Mouse (Mus musculus) hindbrain, embryonic 12.5 days (tissue): ENCODE results near the gene Erfe. TPM values are rescaled to one million over a fixed set of nuclear protein-coding genes. Genes with fewer than 3 reads are reported as not detected.

Source experiments
- ATAC-seq: fragments of 200-750 bp; cut with Nextera tagmentation; 2 replicates; pipeline ENCODE4 v1.8.0; 2017; ENCODE audit warnings: moderate TSS enrichment; ENCODE audit not compliant: low FRiP score
- H3K27ac ChIP-seq: fragments of 300-500 bp; sonication (generic); 2 replicates; pipeline ENCODE4 v1.5.1; 2016; ENCODE audit warnings: mild to moderate bottlenecking
- H3K27me3 ChIP-seq: fragments of 300-500 bp; sonication (generic); 2 replicates; pipeline ENCODE4 v1.6.1; 2016; ENCODE audit warnings: mild to moderate bottlenecking
- H3K36me3 ChIP-seq: fragments of 300-500 bp; sonication (generic); 2 replicates; pipeline ENCODE4 v1.6.1; 2016; ENCODE audit warnings: mild to moderate bottlenecking
- H3K4me1 ChIP-seq: fragments of 300-500 bp; sonication (generic); 2 replicates; pipeline ENCODE4 v1.6.1; 2016
- H3K4me2 ChIP-seq: fragments of 300-500 bp; sonication (generic); replicated peaks from 2 replicates; pipeline ENCODE4 v1.6.1; 2016; ENCODE audit warnings: mild to moderate bottlenecking
- H3K4me3 ChIP-seq: fragments of 300-500 bp; sonication (generic); 2 replicates; pipeline ENCODE4 v1.5.1; 2016; ENCODE audit warnings: mild to moderate bottlenecking
- H3K9ac ChIP-seq: fragments of 300-500 bp; sonication (generic); 2 replicates; pipeline ENCODE4 v1.6.1; 2016; ENCODE audit warnings: mild to moderate bottlenecking, moderate library complexity
- H3K9me3 ChIP-seq: fragments of 300-500 bp; sonication (generic); replicated peaks from 2 replicates; pipeline ENCODE4 v1.6.1; 2016; ENCODE audit warnings: mild to moderate bottlenecking
- WGBS: fragments of 180-500 bp; shearing (Covaris S2); methylation state at CpG from one replicate; pipeline ENCODE4 v1.1.7; 2016; 5-methylcytosine and 5-hydroxymethylcytosine counted together
- polyA plus RNA-seq: library from polyadenylated mRNA; unstranded; fragments of >200 nt; fragmentation: Nextera tagmentation; extraction: Ambion mirVana; gene quantifications from 2 replicates; pipeline ENCODE4 v1.2.1, GENCODE M21; 2016

Erfe gene
- polyA plus RNA-seq, 1 experiment from 2014 or later, result 0.49 TPM

- Histone ChIP-seq H3K9ac (no peak within 1 kb of the TSS), H3K4me3 (no peak within 1 kb of the TSS), H3K36me3 (no peaks in the 10 kb centered on the region), H3K9me3 (no peaks in the 10 kb centered on the region), H3K27me3 (peaks cover 10% of the 10 kb centered on the region), H3K4me1 (no peaks in the 10 kb centered on the region), H3K4me2 (no peak within 1 kb of the TSS), H3K27ac (no peak within 1 kb of the TSS)
- ATAC-seq, result no peak
- WGBS, result 73% methylated on average over 4 of the region's 4 CpGs
Observed at GRCm38 (mm10) chr1:91350841-91351240, 15.4 kb upstream of the Erfe start, which contains the start of gene Klhl30. Gene Klhl30 (plus strand): TSS chr1:91351016.

GRCm38 (mm10) chr1:91351249-91351648, 15.0 kb upstream of the Erfe start:
- Histone ChIP-seq H3K27ac (no peak overlapping the region), H3K4me3 (no peak overlapping the region), H3K4me2 (no peak overlapping the region), H3K36me3 (no peaks in the 10 kb centered on the region), H3K9ac (no peak overlapping the region), H3K4me1 (no peaks in the 10 kb centered on the region), H3K9me3 (no peaks in the 10 kb centered on the region), H3K27me3 (peaks cover 5% of the 10 kb centered on the region)
- 77% methylated on average over 3 of the region's 3 CpGs for WGBS
- ATAC-seq, result no peak

- no peak overlapping the region for H3K27ac ChIP-seq
- no peaks in the 10 kb centered on the region for H3K9me3 ChIP-seq
- H3K4me2 ChIP-seq, result no peak overlapping the region
- no peak overlapping the region for H3K9ac ChIP-seq
- H3K27me3 ChIP-seq, result no peaks in the 10 kb centered on the region
- H3K36me3 ChIP-seq, result no peaks in the 10 kb centered on the region
- WGBS, result 81% methylated on average over 2 of the region's 2 CpGs
- no peak for ATAC-seq
- no peak overlapping the region for H3K4me3 ChIP-seq
- no peaks in the 10 kb centered on the region for H3K4me1 ChIP-seq
Observed at GRCm38 (mm10) chr1:91352277-91352676, 14.0 kb upstream of the Erfe start.

GRCm38 (mm10) chr1:91356105-91356504, 10.1 kb upstream of the Erfe start:
- H3K27me3 ChIP-seq, result no peaks in the 10 kb centered on the region
- no peak overlapping the region for H3K4me3 ChIP-seq
- no peaks in the 10 kb centered on the region for H3K36me3 ChIP-seq
- WGBS, result 87% methylated on average over 11 of the region's 11 CpGs
- no peak overlapping the region for H3K9ac ChIP-seq
- no peak for ATAC-seq
- H3K4me2 ChIP-seq, result no peak overlapping the region
- no peaks in the 10 kb centered on the region for H3K9me3 ChIP-seq
- no peaks in the 10 kb centered on the region for H3K4me1 ChIP-seq
- no peak overlapping the region for H3K27ac ChIP-seq

GRCm38 (mm10) chr1:91362113-91362512, 4.1 kb upstream of the Erfe start:
- Histone ChIP-seq H3K4me3 (no peak overlapping the region), H3K36me3 (no peaks in the 10 kb centered on the region), H3K9ac (no peak overlapping the region), H3K4me2 (no peak overlapping the region), H3K9me3 (peaks cover 16% of the 10 kb centered on the region; the same call in 1 of the 2 replicates), H3K27ac (no peak overlapping the region), H3K4me1 (peaks cover 9% of the 10 kb centered on the region), H3K27me3 (peaks cover 16% of the 10 kb centered on the region)
- no peak for ATAC-seq
- 82% methylated on average over 5 of the region's 5 CpGs for WGBS

- Histone ChIP-seq H3K4me2 (no peak overlapping the region), H3K4me3 (no peak overlapping the region), H3K4me1 (peaks cover 11% of the 10 kb centered on the region), H3K27ac (no peak overlapping the region), H3K9ac (no peak overlapping the region), H3K27me3 (peaks cover 28% of the 10 kb centered on the region), H3K36me3 (peaks cover 9% of the 10 kb centered on the region; the same call in 1 of the 2 replicates), H3K9me3 (peaks cover 16% of the 10 kb centered on the region; the same call in 1 of the 2 replicates)
- no peak for ATAC-seq
- 87% methylated on average over 16 of the region's 16 CpGs for WGBS
Observed at GRCm38 (mm10) chr1:91364822-91365644, 1.2 kb upstream of the Erfe start.

GRCm38 (mm10) chr1:91365816-91366214, 415 bp upstream of the Erfe start:
- Histone ChIP-seq H3K9me3 (peaks cover 16% of the 10 kb centered on the region; the same call in 1 of the 2 replicates), H3K4me2 (peak overlapping the region; percentile 73), H3K4me1 (peaks cover 11% of the 10 kb centered on the region), H3K9ac (0 out of 2 replicates have a peak overlapping the region, but pooled peaks have one; percentile 54), H3K36me3 (peaks cover 16% of the 10 kb centered on the region; the same call in 1 of the 2 replicates), H3K4me3 (peak overlapping the region; percentile 36), H3K27me3 (peaks cover 28% of the 10 kb centered on the region), H3K27ac (no peak overlapping the region)
- WGBS, result 28% methylated on average over 8 of the region's 8 CpGs
- ATAC-seq, result 0 out of 2 replicates have a peak, but pooled peaks have one; percentile 2

- H3K36me3 ChIP-seq, result peaks cover 31% of the 10 kb centered on the region
- no peak overlapping the region for H3K9ac ChIP-seq
- no peak overlapping the region for H3K4me3 ChIP-seq
- peaks cover 15% of the 10 kb centered on the region; the same call in 1 of the 2 replicates for H3K9me3 ChIP-seq
- H3K4me2 ChIP-seq, result no peak overlapping the region
- 97% methylated on average over 3 of the region's 3 CpGs for WGBS
- peaks cover 28% of the 10 kb centered on the region for H3K27me3 ChIP-seq
- no peak for ATAC-seq
- H3K27ac ChIP-seq, result no peak overlapping the region
- H3K4me1 ChIP-seq, result peaks cover 11% of the 10 kb centered on the region
Observed at GRCm38 (mm10) chr1:91367295-91367694, 1.1 kb downstream of the Erfe start.

- WGBS, result 72% methylated on average over 4 of the region's 4 CpGs
- no peak overlapping the region for H3K4me2 ChIP-seq
- H3K27me3 ChIP-seq, result peaks cover 28% of the 10 kb centered on the region
- peaks cover 3% of the 10 kb centered on the region; the same call in 1 of the 2 replicates for H3K9me3 ChIP-seq
- no peak overlapping the region for H3K4me3 ChIP-seq
- peaks cover 52% of the 10 kb centered on the region for H3K36me3 ChIP-seq
- peaks cover 11% of the 10 kb centered on the region for H3K4me1 ChIP-seq
- no peak overlapping the region for H3K9ac ChIP-seq
- no peak overlapping the region for H3K27ac ChIP-seq
- ATAC-seq, result no peak
Observed at GRCm38 (mm10) chr1:91369408-91369807, 3.2 kb downstream of the Erfe start.

GRCm38 (mm10) chr1:91370055-91370454, 3.8 kb downstream of the Erfe start:
- Histone ChIP-seq H3K4me1 (peaks cover 11% of the 10 kb centered on the region), H3K9me3 (no peaks in the 10 kb centered on the region), H3K4me3 (no peak overlapping the region), H3K36me3 (peaks cover 59% of the 10 kb centered on the region), H3K27me3 (peaks cover 28% of the 10 kb centered on the region), H3K9ac (no peak overlapping the region), H3K4me2 (no peak overlapping the region), H3K27ac (no peak overlapping the region)
- ATAC-seq, result no peak
- WGBS, result 86% methylated on average over 23 of the region's 23 CpGs

GRCm38 (mm10) chr1:91373414-91373835, 7.2 kb downstream of the Erfe start:
- Histone ChIP-seq H3K4me3 (no peak overlapping the region), H3K4me1 (peaks cover 2% of the 10 kb centered on the region; the same call in 1 of the 2 replicates), H3K27me3 (peaks cover 4% of the 10 kb centered on the region; the same call in 1 of the 2 replicates), H3K36me3 (peaks cover 92% of the 10 kb centered on the region), H3K9me3 (no peaks in the 10 kb centered on the region), H3K27ac (no peak overlapping the region), H3K9ac (no peak overlapping the region), H3K4me2 (no peak overlapping the region)
- no peak for ATAC-seq
- WGBS, result 92% methylated on average over 6 of the region's 6 CpGs

GRCm38 (mm10) chr1:91380453-91381090, 14.3 kb downstream of the Erfe start:
- no peak overlapping the region for H3K27ac ChIP-seq
- no peak overlapping the region for H3K4me3 ChIP-seq
- no peak overlapping the region for H3K9ac ChIP-seq
- H3K4me1 ChIP-seq, result no peaks in the 10 kb centered on the region
- peak; percentile 60; the same call in 1 of the 2 replicates for ATAC-seq
- H3K9me3 ChIP-seq, result no peaks in the 10 kb centered on the region
- peaks cover 92% of the 10 kb centered on the region for H3K36me3 ChIP-seq
- WGBS, result 63% methylated on average over 7 of the region's 7 CpGs
- no peak overlapping the region for H3K4me2 ChIP-seq
- H3K27me3 ChIP-seq, result no peaks in the 10 kb centered on the region
